Mouse (Mus musculus): ENCODE results near the gene Mark3.

- TF ChIP-seq POLR2A (IDR thresholded peaks at IDR 0.05; ENCODE audit: borderline replicate concordance, insufficient read depth, low read length) (peak; percentile 99), CTCF (IDR thresholded peaks at IDR 0.05; ENCODE audit: borderline replicate concordance, insufficient read depth, low read depth, low read length) (no peak)
Observed at GRCm38 (mm10) chr12:111672176-111672575, 97.9 kb downstream of the Mark3 start, which contains the start of gene Ckb.
